Mouse (Mus musculus): ENCODE data around the gene Ghitm.

The Ghitm gene

DNA sequence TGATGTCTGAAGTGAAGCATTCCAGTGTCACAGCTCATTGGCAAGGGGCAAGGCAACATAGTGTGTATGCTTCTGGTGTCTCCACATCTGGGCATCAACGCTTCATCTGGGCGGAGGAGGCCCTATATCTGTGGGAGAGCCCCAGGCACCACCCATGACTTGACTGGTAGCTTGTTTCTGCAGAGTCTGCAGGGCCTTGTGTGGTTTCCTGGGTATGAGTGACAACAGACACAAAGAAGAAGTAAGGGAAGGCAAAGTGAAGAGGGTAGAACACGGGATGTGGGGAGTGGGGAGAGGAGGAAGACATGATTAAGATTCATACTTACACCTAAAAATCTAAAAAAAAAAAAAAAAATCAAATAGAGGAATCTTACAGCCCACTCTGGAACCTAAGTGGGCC lies 32.6 kb downstream of the Ghitm start:
- DNase-seq, result no peak

DNA sequence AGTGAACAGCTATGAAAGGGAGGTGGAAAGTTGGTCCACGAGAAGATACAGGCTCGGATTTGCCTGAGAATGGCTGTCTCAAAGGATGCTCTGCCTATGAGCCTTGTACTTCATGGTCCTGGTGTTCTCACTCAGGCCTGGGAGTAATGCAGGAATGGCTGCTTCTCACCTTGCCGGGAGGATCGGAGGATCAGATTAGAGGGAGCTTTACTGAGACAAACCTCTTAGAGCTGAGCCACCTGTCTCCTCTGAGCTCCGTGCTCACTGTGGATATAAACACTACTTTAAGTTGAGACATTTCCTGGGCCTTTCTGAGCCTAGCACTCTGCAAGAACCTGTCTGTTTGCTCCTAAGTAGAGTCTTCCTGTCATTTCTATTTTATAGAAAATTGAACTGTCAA lies 33.5 kb downstream of the Ghitm start:
- DNase-seq, result no peak

DNA sequence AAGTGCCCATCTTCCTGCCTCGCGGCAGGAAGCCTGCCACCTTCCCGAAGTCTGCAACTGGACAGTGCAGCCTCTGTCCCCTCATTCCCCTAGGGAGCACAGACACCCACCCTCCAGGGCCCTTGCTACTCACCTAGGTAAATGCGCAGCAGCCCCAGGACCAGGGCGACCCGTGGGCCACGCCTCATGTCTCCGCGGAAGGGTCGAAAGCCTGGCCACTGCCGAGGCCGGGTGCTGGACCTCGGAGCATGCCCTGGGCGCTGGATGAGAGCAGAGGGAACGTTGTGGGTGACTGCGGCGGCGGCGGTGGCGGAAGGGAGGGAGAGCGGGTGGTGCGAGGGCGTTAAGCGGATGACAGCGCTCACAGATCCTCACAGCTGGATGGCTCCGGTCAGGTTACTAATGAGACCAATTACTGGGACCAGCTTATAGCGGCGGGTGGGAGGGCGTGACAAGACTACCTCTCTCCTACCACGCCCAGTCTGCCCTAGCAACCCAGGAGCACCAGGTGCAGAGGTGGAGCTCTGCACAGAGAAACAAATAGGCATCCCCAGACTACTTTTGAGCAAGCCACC lies 37.0 kb downstream of the Ghitm start, which contains the start of gene Cdhr1:
Gene Cdhr1 (minus strand): TSS at position 392 of the 575 bp plus-strand sequence.
- DNase-seq, result peak in 1 of 2 experiments; percentile 41

DNA sequence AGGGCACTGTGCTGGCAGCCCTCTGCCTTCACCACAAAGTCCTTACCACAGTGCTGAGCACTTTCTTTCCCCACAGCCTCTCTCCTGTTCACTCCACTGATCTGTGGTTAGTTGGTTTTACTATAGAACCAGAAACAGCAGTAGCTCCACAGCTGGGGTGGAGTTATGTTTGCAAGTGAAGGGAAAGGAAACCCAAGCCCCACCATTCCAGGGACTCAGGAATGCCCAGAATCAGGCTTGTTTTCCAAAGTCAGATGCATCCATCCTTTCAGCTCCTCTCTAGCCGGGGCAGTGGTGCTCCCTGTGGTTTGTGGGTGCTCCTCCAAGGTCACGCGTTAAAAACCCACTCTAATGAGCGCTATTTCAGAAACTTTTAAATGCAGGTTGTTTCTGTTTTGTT lies 39.5 kb downstream of the Ghitm start:
- DNase-seq, result no peak

DNA sequence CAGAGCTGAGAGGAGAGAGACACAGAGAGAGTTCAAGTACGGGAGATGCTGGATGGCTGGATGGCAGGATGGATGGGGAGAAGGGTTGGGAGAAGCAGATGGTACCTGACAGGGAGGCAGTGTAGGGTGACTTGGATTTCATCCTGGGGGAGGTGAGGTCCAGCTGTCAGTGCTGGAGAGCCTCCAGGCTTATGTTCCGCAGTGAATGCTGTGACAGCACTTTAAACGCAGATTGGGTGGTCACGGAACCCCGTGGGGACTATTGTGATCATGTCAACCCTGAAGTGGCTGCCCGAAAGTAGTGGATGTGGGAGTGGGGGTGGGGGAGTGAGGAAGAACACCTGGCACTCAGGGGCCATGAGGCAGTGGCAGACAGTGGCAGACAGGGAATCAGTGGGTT lies 40.6 kb downstream of the Ghitm start:
- DNase-seq, result no peak

DNA sequence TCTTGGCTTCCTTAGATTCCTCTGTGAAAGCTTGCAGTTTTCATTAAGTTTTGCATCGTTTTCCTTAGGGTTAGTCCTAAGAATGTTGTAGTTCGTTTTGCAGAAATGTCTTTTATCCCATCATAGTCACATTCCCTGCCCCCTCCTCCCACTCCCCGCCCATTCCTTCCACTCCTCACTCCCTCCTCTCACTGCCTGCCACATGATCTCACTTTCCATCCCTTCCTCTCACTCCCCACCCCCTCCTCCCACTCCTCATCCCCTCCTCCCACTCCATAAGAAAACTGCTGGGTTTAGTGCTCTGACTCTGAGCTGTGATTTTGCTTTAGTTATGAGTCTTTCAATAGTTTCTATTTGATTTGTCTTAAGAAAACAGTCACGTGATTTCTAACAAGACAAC lies 51.3 kb downstream of the Ghitm start:
- DNase-seq, result no peak

DNA sequence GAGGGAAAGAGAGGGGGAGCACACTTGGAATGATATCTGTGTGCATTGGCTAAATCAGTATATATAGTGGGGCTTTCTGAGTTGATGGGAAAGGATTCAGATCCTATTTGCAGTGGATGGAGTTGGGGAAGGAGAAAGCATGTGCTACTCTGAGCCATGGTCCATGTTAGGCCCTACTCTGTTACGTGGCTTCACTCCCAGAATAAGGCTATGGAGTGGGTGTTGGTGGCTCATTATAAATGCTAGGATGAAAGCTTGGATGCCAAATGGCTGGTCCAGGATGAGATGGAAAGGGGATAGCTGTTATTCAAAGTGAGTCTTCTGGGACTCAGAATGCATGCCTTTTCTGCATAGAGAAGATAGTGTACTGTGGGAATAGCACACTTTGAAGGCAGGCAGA lies 54.3 kb downstream of the Ghitm start:
- no peak for DNase-seq

Measured in kidney, postnatal 36 days (tissue).